Comparison of ENCODE assay signal across 24 mouse cellular contexts in genomic region chr10:13653739-13654462, GRCm38 (mm10).
DNase-seq lines count a peak whose midpoint lies in the region; ATAC-seq lines count a peak whose summit lies in the region.
"Had no signal": no experiment of that assay in that cellular context is flagged by ENCODE, and none has a peak within 500 bp of the region (broad histone marks: within the 10 kb centered on the region; RNA-seq: fewer than 3 reads in every experiment).

No protein-coding gene starts in this region.

- H3K9ac ChIP-seq in midbrain, embryonic 11.5 days (ENCODE audit: low read length): no peak overlapping the region
- H3K9ac ChIP-seq in midbrain, embryonic 14.5 days (replicated peaks; ENCODE audit: low read length): no peak overlapping the region
- H3K9ac ChIP-seq: heart, embryonic 12.5 days; hindbrain, embryonic 12.5 days; kidney, embryonic 15.5 days; liver, embryonic 15.5 days; lung, embryonic 15.5 days had no signal

- H3K4me3 ChIP-seq in midbrain, embryonic 11.5 days (ENCODE audit: low read depth, low read length): no peak overlapping the region
- H3K4me3 ChIP-seq in midbrain, embryonic 14.5 days (replicated peaks; ENCODE audit: low read depth, low read length): no peak overlapping the region
- H3K4me3 ChIP-seq: heart, embryonic 12.5 days; hindbrain, embryonic 12.5 days; kidney, embryonic 15.5 days; limb, embryonic 10.5 days; liver, embryonic 15.5 days; lung, embryonic 15.5 days had no signal

- no peak for ATAC-seq in midbrain, embryonic 11.5 days (ENCODE audit: low FRiP score)
- no peak for ATAC-seq in midbrain, embryonic 14.5 days (ENCODE audit: low FRiP score, low TSS enrichment)
- peak; percentile 85 for ATAC-seq in megakaryocyte progenitor cell, adult 5-6 weeks (replicated peaks; ENCODE audit: poor library complexity)
- ATAC-seq: activated CD4-positive, CD25-positive, alpha-beta regulatory T cell, adult 4 months; intestine, postnatal 0 days had no signal

- no peak overlapping the region for H3K27ac ChIP-seq in midbrain, embryonic 11.5 days (ENCODE audit: low read depth, low read length)
- no peak overlapping the region for H3K27ac ChIP-seq in midbrain, embryonic 14.5 days (replicated peaks; ENCODE audit: low read depth, low read length)
- H3K27ac ChIP-seq: hindbrain, embryonic 12.5 days; kidney, embryonic 15.5 days; limb, embryonic 10.5 days; liver, embryonic 15.5 days; lung, embryonic 15.5 days had no signal

- WGBS in midbrain, embryonic 11.5 days: 87% methylated on average over 10 of the region's 10 CpGs
- WGBS in midbrain, embryonic 14.5 days: 80% methylated on average over 10 of the region's 10 CpGs

- H3K36me3 ChIP-seq in midbrain, embryonic 11.5 days (ENCODE audit: control insufficient read depth, insufficient read depth, low read length): no peaks in the 10 kb centered on the region
- H3K36me3 ChIP-seq in midbrain, embryonic 14.5 days (ENCODE audit: control insufficient read depth, insufficient read depth, low read length): no peaks in the 10 kb centered on the region
- H3K36me3 ChIP-seq: hindbrain, embryonic 12.5 days; kidney, embryonic 15.5 days; limb, embryonic 10.5 days; liver, embryonic 15.5 days; lung, embryonic 15.5 days had no signal

- H3K9me3 ChIP-seq in midbrain, embryonic 11.5 days (ENCODE audit: control insufficient read depth, low read length): no peaks in the 10 kb centered on the region
- no peaks in the 10 kb centered on the region for H3K9me3 ChIP-seq in midbrain, embryonic 14.5 days (ENCODE audit: control insufficient read depth, low read length)
- H3K9me3 ChIP-seq: heart, embryonic 12.5 days; hindbrain, embryonic 12.5 days; kidney, embryonic 15.5 days; limb, embryonic 10.5 days; liver, embryonic 15.5 days; lung, embryonic 15.5 days had no signal

- H3K27me3 ChIP-seq in midbrain, embryonic 11.5 days (ENCODE audit: control insufficient read depth, insufficient read depth, low read length): no peaks in the 10 kb centered on the region
- H3K27me3 ChIP-seq in midbrain, embryonic 14.5 days (ENCODE audit: control insufficient read depth, insufficient read depth, low read length): no peaks in the 10 kb centered on the region
- H3K27me3 ChIP-seq: heart, embryonic 12.5 days; hindbrain, embryonic 12.5 days; kidney, embryonic 15.5 days; liver, embryonic 15.5 days; lung, embryonic 15.5 days had no signal

- DNase-seq in midbrain, embryonic 11.5 days (ENCODE audit: low spot score, missing footprints): peak; percentile 61
- no peak for DNase-seq in midbrain, embryonic 14.5 days
- DNase-seq in 416B (ENCODE audit: low read depth): peak; percentile 14
- peak; percentile 31 for DNase-seq in brain, adult 2 months (ENCODE audit: low read depth, low spot score)
- no peak for DNase-seq in embryo, embryonic 11 days
- DNase-seq in urinary bladder, postnatal 36 days (ENCODE audit: low spot score in 2 of 2): no peak
- DNase-seq: adrenal gland, adult 8-10 months; cerebellum, adult 2 months; cerebellum, postnatal 25 days; heart, adult 18-20 months; heart, postnatal 10 days; kidney, postnatal 36 days; layer of hippocampus, adult 9-11 months; liver; lung, postnatal 36 days had no signal

- H3K4me1 ChIP-seq in midbrain, embryonic 11.5 days (ENCODE audit: control insufficient read depth, insufficient read depth, low read length): no peaks in the 10 kb centered on the region
- H3K4me1 ChIP-seq in midbrain, embryonic 14.5 days (ENCODE audit: control insufficient read depth, insufficient read depth, low read length): no peaks in the 10 kb centered on the region
- H3K4me1 ChIP-seq: heart, embryonic 12.5 days; hindbrain, embryonic 12.5 days; kidney, embryonic 15.5 days; liver, embryonic 15.5 days; lung, embryonic 15.5 days had no signal

- H3K4me2 ChIP-seq in midbrain, embryonic 11.5 days: no peak overlapping the region
- H3K4me2 ChIP-seq in midbrain, embryonic 14.5 days (ENCODE audit: low read length): no peak overlapping the region
- H3K4me2 ChIP-seq: heart, embryonic 12.5 days; hindbrain, embryonic 12.5 days; kidney, embryonic 15.5 days; liver, embryonic 15.5 days; lung, embryonic 15.5 days had no signal

Comparison
In these comparisons a context has a peak if more than half of its experiments do, and no peak if none do; other contexts are left out.
1. DNase-seq: peak in midbrain, embryonic 11.5 days (single experiment), 416B (single experiment) and brain, adult 2 months (single experiment); none in midbrain, embryonic 14.5 days (single experiment), embryo, embryonic 11 days (single experiment) and urinary bladder, postnatal 36 days (0 of 2).